Mouse (Mus musculus) cerebellum, postnatal 10 days (tissue): ENCODE data around the gene Rsph1.

ENCODE experiments used
- DNase-seq, 2 experiments: peaks; one replicate each; pipeline ENCODE4 v3.0.0; 2021; ENCODE audit warnings: mixed read lengths in 2 of 2

Rsph1 gene

GRCm38 (mm10) chr17:31275181-31275580 lies 2.0 kb downstream of the Rsph1 start:
- no peak for DNase-seq

DNA sequence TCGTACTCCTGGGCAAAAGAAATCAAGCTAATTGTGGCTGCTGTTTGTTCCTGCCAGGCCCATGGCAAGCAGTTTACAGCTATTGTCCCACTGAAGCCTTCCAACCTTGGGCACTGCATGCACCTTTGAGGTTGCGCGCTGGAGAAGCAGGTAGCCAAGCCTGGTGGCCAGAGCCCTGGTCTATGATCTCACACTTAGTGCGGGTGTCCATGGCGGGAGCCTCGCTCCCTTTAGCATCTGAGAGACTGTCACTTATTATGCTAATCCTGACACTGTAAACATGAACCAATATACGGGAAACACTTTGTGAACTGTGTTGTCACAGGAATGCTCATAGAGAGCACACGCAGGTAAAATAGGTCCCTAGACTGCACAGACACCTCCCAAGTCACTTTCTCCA lies 3.6 kb downstream of the Rsph1 start:
- no peak for DNase-seq

GRCm38 (mm10) chr17:31272416-31273165 lies 4.6 kb downstream of the Rsph1 start:
- no peak for DNase-seq

DNA sequence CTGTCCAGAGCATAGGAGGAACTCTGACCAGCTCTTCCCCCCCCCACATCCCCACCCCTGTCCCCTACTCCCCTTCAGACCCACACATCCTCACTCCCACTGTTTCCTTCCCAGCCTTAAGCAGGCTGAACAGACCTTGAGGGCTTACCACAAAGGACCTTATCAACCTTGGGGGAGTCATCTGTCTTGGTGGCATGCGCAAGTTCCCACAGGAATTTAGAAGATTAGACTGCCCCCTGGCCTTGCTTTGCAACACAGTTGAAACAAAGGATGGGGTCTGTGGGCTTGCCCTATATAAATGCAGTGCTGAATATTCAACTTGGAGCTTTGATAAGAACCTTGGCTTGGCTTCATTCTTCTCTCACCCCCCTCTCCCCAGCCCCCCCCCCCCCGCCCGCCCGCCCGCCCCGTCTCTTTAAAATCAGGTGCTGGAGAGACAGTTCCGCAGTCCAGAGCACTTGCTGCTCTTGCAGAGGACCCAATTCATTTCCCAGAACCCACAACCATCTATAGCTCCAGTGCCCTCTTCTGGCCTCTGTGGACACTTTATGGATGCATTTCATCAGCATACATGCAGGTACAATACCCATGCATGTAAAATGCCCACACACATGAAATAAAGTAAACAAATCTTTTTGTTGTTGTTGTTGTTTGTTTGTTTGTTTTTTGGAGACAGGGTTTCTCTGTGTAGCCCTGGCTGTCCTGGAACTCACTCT lies 5.9 kb downstream of the Rsph1 start:
- peak; percentile 57 to 60 for DNase-seq

- DNase-seq, result peak in 1 of 2 experiments; percentile 13
These were observed 6.4 kb downstream of the Rsph1 start for GRCm38 (mm10) chr17:31270736-31271135.

- DNase-seq, result peak in 1 of 2 experiments; percentile 3
These were observed 6.9 kb downstream of the Rsph1 start for GRCm38 (mm10) chr17:31270246-31270645.

DNA sequence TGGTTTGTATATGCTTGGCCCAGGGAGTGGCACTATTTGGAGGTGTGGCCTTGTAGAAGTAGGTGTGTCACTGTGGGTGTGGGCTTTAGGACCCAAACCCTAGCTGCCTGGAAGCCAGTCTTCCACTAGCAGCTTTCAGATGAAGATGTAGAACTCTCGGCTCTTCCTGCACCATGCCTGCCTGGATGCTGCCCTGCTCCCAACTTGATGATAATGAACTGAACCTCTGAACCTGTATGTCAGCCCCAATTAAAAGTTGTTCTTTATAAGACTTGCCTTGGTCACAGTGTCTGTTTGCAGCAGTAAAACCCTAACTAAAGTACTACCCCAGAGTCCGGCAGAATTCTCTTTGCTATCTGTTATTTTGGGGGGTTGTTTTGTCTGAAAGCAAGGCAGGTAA lies 7.4 kb downstream of the Rsph1 start:
- DNase-seq, result peak in 1 of 2 experiments; percentile 2

GRCm38 (mm10) chr17:31268016-31268415 lies 9.2 kb downstream of the Rsph1 start:
- DNase-seq, result peak in 1 of 2 experiments; percentile 3

- DNase-seq, result peak in 1 of 2 experiments; percentile 2
These were observed 9.6 kb downstream of the Rsph1 start for GRCm38 (mm10) chr17:31267603-31268002.

DNA sequence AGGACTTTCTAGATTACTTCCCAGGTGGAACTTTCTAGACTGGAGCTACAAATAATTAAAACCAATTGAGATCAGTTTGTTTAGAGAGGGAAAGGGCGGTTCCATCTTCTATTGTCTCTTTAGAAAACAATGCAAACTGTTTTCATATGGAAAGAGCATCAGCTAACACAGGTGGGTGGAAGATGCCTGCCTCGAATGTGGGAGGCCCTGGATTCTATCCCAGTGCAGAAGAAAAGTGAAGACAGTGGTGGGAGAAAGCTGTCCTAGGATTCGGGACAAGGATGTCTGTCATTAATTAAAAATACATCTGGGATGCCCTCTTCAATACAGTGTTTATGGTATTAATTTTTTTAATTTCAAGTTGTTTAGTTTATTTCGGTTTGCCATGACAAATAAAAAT lies 10.0 kb downstream of the Rsph1 start:
- DNase-seq, result peak in 1 of 2 experiments; percentile 1

DNA sequence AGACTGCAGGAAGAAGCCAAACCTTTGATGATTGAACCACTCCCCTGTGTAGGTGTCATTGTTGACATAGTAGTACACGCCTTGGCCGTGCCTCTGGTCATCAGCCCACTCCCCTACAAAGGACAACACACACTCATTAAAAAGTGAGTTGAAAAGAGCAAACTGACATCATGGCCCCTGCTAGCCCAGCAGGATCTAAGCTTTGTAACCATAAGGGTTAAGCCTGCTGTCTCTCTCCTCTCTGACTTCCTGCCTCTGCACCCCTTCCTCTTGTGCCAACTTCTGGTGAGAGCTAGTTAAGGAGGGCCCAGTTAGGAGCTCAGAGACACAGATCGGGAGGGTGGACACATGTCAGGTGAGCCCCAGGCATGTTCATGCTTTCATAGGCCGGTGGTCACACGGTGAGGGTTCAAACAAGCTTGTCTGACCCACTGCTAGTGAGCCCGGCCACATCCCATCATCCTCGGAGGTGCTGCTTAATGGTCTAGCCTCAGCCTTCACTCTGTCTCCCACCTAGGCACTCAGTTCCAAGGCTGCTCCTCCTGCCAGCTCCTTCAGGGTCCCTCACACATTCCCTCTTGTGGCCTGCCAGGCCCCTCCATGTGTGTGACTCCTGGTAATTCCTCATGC lies 10.7 kb downstream of the Rsph1 start:
- DNase-seq, result no peak

DNA sequence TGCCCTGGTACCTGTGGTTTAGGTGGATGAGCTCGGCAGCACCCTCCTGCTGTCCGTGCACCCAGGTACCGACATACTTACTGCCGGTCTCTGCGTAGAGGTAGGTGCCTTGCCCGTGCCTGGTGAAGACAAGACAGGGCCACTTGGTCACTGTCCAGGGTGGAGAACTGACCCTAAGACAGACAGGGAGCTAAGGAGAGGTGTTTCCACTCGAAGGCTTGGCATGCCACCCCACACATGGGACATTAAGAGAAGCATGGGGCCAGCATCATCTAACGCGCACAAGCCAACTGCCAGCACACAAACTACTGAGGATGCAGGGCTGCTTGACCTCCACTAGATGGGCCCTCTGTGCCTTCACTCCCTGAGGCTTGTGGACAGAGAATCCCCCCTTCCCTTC lies 11.4 kb downstream of the Rsph1 start:
- no peak for DNase-seq

DNA sequence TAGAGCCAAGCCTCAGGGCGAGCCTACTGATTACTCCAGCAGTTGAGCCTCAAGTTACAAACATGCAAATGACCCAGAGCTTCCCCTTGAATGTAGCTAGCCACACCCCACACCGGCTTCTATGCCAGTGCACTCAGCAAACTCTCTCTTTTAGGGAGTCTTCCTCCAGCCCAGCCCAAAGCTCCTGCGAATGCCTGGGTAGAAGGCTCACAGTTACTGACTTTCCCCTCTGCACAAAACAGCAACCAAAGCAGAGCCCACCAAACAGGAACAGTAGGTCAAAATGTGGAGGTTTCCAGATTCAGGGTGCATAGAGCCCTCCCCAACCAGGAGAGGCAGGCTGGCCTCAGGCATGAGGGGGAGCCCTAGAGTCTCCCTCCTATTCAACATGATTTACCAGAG lies 12.0 kb downstream of the Rsph1 start:
- no peak for DNase-seq

- no peak for DNase-seq
These were observed 12.8 kb downstream of the Rsph1 start for GRCm38 (mm10) chr17:31264372-31264771.

DNA sequence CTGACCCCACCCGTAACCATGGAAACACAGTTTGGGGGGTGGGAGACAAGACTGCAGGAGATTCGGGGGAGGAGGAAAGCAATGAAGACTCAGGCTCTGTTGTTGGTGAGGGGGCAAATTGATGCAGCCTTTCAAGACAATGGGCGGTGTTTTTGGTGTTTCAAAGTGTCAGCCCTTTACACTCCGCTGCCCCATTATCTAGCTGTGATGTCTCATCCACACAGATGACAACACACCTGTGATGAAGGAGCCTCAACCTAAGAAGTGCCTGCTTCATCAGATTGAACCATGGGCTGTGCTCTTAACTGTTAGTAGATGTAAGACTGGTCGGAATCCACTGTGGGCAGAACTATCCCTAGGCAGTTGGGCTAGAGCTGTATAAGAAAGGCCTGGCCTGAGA lies 13.4 kb downstream of the Rsph1 start:
- DNase-seq, result no peak

DNA sequence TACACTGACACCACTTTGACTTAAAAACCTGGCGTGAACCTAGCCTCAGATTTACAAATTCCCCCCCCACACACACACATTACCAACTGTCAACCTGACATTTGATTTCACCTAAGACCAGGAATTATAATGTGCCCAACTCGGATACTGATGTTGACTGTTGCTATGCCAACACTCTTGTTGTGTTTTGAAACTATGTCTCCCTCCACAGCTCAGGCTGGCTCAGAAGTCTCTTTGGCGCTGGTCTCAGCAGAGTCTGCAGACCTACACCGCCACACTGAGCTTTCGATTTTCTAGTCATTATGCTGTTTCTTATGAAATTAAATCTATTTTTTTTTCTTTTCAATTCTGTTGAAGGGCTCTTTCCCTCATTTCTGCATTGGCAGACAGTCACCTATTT lies 14.5 kb downstream of the Rsph1 start:
- no peak for DNase-seq

DNA sequence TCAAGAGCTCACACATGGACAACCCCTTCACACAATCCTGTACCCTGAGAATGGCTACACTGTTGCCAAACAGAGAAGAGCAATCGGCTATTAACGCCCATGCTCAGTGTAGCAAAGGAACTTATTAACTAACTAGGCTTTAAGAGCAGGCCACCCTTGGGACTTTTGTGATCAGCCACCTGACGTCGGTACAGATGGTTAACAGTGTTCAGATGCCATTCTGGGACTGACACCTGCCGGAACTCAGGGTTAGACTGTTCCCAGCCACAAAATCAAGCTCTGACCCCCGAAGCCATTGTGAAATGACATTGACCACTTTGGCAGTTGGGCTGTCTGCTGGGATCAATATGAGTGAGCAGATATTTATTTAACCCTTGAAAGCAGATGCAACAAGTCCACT lies 15.8 kb downstream of the Rsph1 start:
- DNase-seq, result peak in 1 of 2 experiments; percentile 20

DNA sequence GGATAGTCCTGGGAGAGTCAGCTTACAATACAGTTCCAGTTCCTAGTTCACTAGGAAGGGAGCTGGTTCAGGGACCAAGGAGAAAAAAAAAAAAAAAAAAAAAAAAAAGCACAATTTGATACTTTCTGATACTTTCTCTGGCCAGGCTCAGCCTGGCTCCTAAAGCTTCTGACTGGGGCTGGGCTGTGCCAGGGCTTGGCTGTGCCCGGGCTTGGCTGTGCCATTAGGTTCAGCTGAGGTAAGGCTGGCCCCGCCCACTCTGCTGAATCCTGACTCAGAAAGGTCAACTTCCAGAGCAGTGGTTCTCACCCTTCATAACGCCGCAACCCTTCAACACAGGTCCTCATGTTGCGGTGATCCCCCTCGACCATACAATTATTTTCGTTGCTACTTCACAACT lies 16.8 kb downstream of the Rsph1 start:
- peak; percentile 81 to 88 for DNase-seq

GRCm38 (mm10) chr17:31259825-31260224 lies 17.4 kb downstream of the Rsph1 start:
- DNase-seq, result peak in 1 of 2 experiments; percentile 68

DNA sequence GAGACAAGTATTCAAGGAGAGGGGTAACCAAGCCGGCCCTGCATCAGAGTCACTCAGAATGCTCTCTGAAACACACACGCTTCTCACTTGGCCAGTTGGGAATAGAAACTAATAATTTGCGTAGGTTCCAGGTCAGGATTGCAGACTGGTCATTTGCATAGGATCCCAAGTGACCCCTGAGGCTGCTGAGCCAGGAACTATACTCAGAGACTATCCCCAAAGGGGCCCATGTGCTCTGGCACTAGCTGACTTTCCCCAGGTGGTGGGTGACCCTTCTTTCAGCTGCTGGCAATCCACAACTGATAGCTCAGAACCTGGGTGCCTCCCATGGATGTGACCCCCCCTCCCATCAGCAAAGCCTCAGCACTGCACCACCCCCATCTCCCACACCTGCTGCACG lies 18.0 kb downstream of the Rsph1 start:
- DNase-seq, result no peak

DNA sequence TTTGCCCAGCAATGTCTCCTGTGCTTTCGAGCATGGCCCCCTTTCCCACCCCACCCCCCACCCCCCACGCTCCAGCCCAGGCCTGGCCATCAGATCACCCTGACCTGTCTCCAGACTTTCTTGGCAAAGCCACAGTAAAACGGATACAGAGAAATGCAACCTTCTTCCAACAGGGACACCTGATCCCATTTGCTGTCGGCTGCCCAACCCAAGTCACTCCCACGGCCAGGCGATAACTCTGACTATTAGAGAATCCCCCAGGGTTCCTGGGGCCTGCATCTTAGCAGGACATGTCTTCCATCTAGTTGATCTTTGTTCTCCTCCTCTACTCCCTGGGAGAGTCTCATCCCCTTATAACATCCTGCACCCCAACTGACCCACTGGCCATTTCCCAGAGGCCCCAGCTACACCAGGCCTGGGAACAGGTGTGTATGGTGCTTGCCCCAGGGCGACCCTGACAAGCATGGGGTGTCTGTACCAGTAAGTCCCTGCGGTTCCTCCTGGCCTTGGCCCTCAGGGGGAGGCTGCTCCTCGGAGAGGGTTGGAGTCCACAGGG lies 18.8 kb downstream of the Rsph1 start:
- no peak for DNase-seq

- DNase-seq, result no peak
These were observed 19.3 kb downstream of the Rsph1 start for GRCm38 (mm10) chr17:31257898-31258297.

- no peak for DNase-seq
These were observed 20.0 kb downstream of the Rsph1 start for GRCm38 (mm10) chr17:31257149-31257548.
